26 mouse cellular contexts compared by ENCODE assay signal in the genomic region with DNA sequence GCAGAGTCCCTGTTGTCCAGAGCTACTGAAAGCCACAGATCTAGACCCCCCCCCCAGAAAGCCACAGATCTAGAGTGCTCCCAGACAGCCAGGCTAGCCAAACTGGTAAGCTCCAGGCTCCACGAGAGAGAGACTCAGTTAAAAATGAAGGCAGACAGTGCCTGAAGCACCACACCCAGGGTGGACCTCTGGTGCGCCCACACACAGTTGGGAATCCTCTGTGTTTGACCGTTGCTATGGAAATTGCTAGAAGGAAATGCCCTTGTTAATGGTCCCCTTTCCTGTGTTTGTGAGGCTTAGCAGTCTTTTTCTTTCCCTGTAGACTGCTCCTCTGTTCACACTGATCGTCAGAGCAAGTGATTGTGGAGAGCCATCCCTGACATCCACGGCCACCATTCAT. TPM values are rescaled to one million over a fixed set of nuclear protein-coding genes. Genes with fewer than 3 reads are reported as not detected.
DNase-seq lines count a peak whose midpoint lies in the region; ATAC-seq and TF ChIP-seq lines count a peak whose summit lies in the region.
"Had no signal": no experiment of that assay in that cellular context is flagged by ENCODE, and none has a peak within 500 bp of the region (broad histone marks: within the 10 kb centered on the region; RNA-seq: fewer than 3 reads in every experiment).

No protein-coding gene starts in this region.

- H3K4me2 ChIP-seq in heart, embryonic 15.5 days, result no peak overlapping the region
- no peak overlapping the region for H3K4me2 ChIP-seq in intestine, embryonic 16.5 days (ENCODE audit: low read depth, low read length)
- H3K4me2 ChIP-seq: heart, embryonic 11.5 days; hindbrain, embryonic 12.5 days; kidney, embryonic 15.5 days; liver, embryonic 11.5 days; neural tube, embryonic 13.5 days had no signal

- H3K9me3 ChIP-seq in heart, embryonic 15.5 days (replicated peaks), result no peaks in the 10 kb centered on the region
- H3K9me3 ChIP-seq in intestine, embryonic 16.5 days (ENCODE audit: control insufficient read depth, low read length), result no peaks in the 10 kb centered on the region
- H3K9me3 ChIP-seq: hindbrain, embryonic 12.5 days; kidney, embryonic 15.5 days; neural tube, embryonic 13.5 days had no signal

- no peak for TF ChIP-seq POLR2A in heart, adult 2 months (IDR thresholded peaks at IDR 0.05; ENCODE audit: insufficient read depth, low read depth, low read length)
- no peak for TF ChIP-seq POLR2A in lung, adult 2 months (IDR thresholded peaks at IDR 0.05; ENCODE audit: borderline replicate concordance, extremely low read depth, low read depth, low read length)

- peaks cover 1% of the 10 kb centered on the region; the same call in 1 of the 2 replicates for H3K4me1 ChIP-seq in heart, embryonic 15.5 days (replicated peaks)
- no peaks in the 10 kb centered on the region; the same call in 1 of the 2 replicates for H3K4me1 ChIP-seq in heart, adult 2 months (ENCODE audit: control insufficient read depth, insufficient read depth, low read length)
- H3K4me1 ChIP-seq in lung, adult 2 months (ENCODE audit: control insufficient read depth, insufficient read depth, low read length), result no peaks in the 10 kb centered on the region; the same call in 1 of the 2 replicates
- H3K4me1 ChIP-seq in intestine, embryonic 16.5 days (ENCODE audit: control insufficient read depth, insufficient read depth, low read length), result peaks cover 12% of the 10 kb centered on the region

- no peak overlapping the region for H3K27ac ChIP-seq in heart, embryonic 15.5 days
- H3K27ac ChIP-seq in heart, adult 2 months, result no peak overlapping the region
- H3K27ac ChIP-seq in intestine, embryonic 16.5 days (ENCODE audit: low read length), result no peak overlapping the region
- H3K27ac ChIP-seq: hindbrain, embryonic 12.5 days; kidney, embryonic 15.5 days; layer of hippocampus, adult 2 months; neural tube, embryonic 13.5 days had no signal

- DNase-seq in heart, adult 2 months, result no peak
- peak; percentile 21 for DNase-seq in lung, postnatal 10 days
- DNase-seq in lung, adult 2 months, result no peak
- DNase-seq: B cell, adult 2 months; cerebellum, adult 2 months; cerebellum, postnatal 36 days; forebrain, postnatal 0 days; gastrocnemius, postnatal 36 days; heart, postnatal 14 days; midbrain, embryonic 14.5 days; right cerebral cortex, adult 18-20 months; thymus, postnatal 36 days had no signal

- no peaks in the 10 kb centered on the region for H3K27me3 ChIP-seq in heart, embryonic 15.5 days
- no peaks in the 10 kb centered on the region for H3K27me3 ChIP-seq in heart, adult 2 months (ENCODE audit: control insufficient read depth, insufficient read depth, low read length)
- H3K27me3 ChIP-seq in intestine, embryonic 16.5 days (replicated peaks; ENCODE audit: control insufficient read depth, insufficient read depth, low read length), result no peaks in the 10 kb centered on the region
- H3K27me3 ChIP-seq: hindbrain, embryonic 12.5 days; kidney, embryonic 15.5 days; neural tube, embryonic 13.5 days had no signal

- TF ChIP-seq CTCF in heart, adult 2 months (IDR thresholded peaks at IDR 0.05), result no peak
- no peak for TF ChIP-seq CTCF in lung, adult 2 months (IDR thresholded peaks at IDR 0.05; ENCODE audit: insufficient read depth, low read length)

- 53% methylated on average over 5 of the region's 5 CpGs for WGBS in heart, embryonic 15.5 days
- WGBS in heart, adult 2 months, result 41% methylated on average over 5 of the region's 5 CpGs
- WGBS in lung, adult 2 months, result 22% methylated on average over 5 of the region's 5 CpGs
- 42% methylated on average over 5 of the region's 5 CpGs for WGBS in intestine, embryonic 16.5 days

- intact Hi-C loops in heart, adult 2 months (cut with DNase I), result no loop called here

- no peak overlapping the region for H3K4me3 ChIP-seq in heart, embryonic 15.5 days
- no peak overlapping the region for H3K4me3 ChIP-seq in heart, adult 2 months
- H3K4me3 ChIP-seq in lung, adult 2 months (replicated peaks; ENCODE audit: extremely low read depth, low read depth, low read length), result no peak overlapping the region
- H3K4me3 ChIP-seq in intestine, embryonic 16.5 days (ENCODE audit: low read length), result no peak overlapping the region
- H3K4me3 ChIP-seq: hindbrain, embryonic 12.5 days; kidney, embryonic 15.5 days; layer of hippocampus, adult 2 months; megakaryocyte, embryonic 14.5 days; neural tube, embryonic 13.5 days had no signal

- no peaks in the 10 kb centered on the region for H3K36me3 ChIP-seq in heart, embryonic 15.5 days
- H3K36me3 ChIP-seq in heart, adult 2 months (ENCODE audit: control insufficient read depth, insufficient read depth, low read length), result no peaks in the 10 kb centered on the region
- H3K36me3 ChIP-seq in intestine, embryonic 16.5 days (ENCODE audit: control insufficient read depth, insufficient read depth, low read length), result no peaks in the 10 kb centered on the region
- H3K36me3 ChIP-seq: hindbrain, embryonic 12.5 days; kidney, embryonic 15.5 days; neural tube, embryonic 13.5 days had no signal

- no peak overlapping the region for H3K9ac ChIP-seq in heart, embryonic 15.5 days
- H3K9ac ChIP-seq in heart, adult 2 months (ENCODE audit: low read depth, low read length), result no peak overlapping the region
- H3K9ac ChIP-seq in intestine, embryonic 16.5 days (ENCODE audit: low read depth, low read length), result no peak overlapping the region
- H3K9ac ChIP-seq: forebrain, postnatal 0 days; hindbrain, embryonic 12.5 days; kidney, embryonic 15.5 days; neural tube, embryonic 13.5 days had no signal

- 0 out of 2 replicates have a peak, but pooled peaks have one; percentile 14 for ATAC-seq in heart, embryonic 15.5 days (replicated peaks; ENCODE audit: insufficient number of reproducible peaks, insufficient read depth, low FRiP score, low read depth)
- peak; percentile 69 for ATAC-seq in intestine, embryonic 16.5 days
- no peak for ATAC-seq in CD4-positive, CD25-positive, alpha-beta regulatory T cell, adult 4 months
- no peak for ATAC-seq in activated CD4-positive, CD25-positive, alpha-beta regulatory T cell, adult 4 months
- ATAC-seq: forebrain, postnatal 0 days had no signal

- no peak for TF ChIP-seq EP300 in heart, adult 2 months (IDR thresholded peaks at IDR 0.05; ENCODE audit: insufficient read depth, low read depth, low read length)

- H3K79me2 ChIP-seq in heart, adult 2 months (replicated peaks; ENCODE audit: control insufficient read depth, insufficient read depth, low read length), result no peaks in the 10 kb centered on the region

RNA-seq across cellular contexts. Expression of a gene that starts 30.0 kb away (rescaled TPM):
- 0.14 TPM in 1 of 2 replicates, not detected in the other for polyA plus RNA-seq in heart, embryonic 15.5 days (2015; fragmentation: Nextera tagmentation; extraction: Ambion mirVana)
- total RNA-seq in heart, adult 2 months (2021), result not detected
- polyA plus RNA-seq in heart, adult 2 months (2012; rRNA removed), result 0.12 and 0.76 TPM in 2 replicates
- 0.50 and 0.63 TPM in 2 replicates for polyA plus RNA-seq in lung, adult 2 months (2012; rRNA removed)
- 0.69 and 0.71 TPM in 2 replicates for polyA plus RNA-seq in intestine, embryonic 16.5 days (2015; fragmentation: Nextera tagmentation; extraction: Ambion mirVana)
- polyA plus RNA-seq in CD4-positive, CD25-positive, alpha-beta regulatory T cell, adult 4 months (2017; shearing (Covaris generic)), result not detected
- not detected for polyA plus RNA-seq in activated CD4-positive, CD25-positive, alpha-beta regulatory T cell, adult 4 months (2017; shearing (Covaris generic))
- total RNA-seq: gastrocnemius, postnatal 36 days; left cerebral cortex, adult 18-20 months had no signal
- polyA plus RNA-seq: liver, embryonic 11.5 days; neural tube, embryonic 13.5 days had no signal

RNA-seq across cellular contexts. Expression of a gene that starts 46.0 kb away (rescaled TPM):
- 7.9 TPM in 2 replicates for polyA plus RNA-seq in heart, embryonic 15.5 days (2015; fragmentation: Nextera tagmentation; extraction: Ambion mirVana)
- total RNA-seq in heart, adult 2 months (2021), result 10 to 100 TPM in 1 of 2 experiments, 1 to 10 TPM in 1; 9.1 to 10.6 TPM
- polyA plus RNA-seq in heart, adult 2 months (2012; rRNA removed), result 5.5 and 9.5 TPM in 2 replicates
- 2.4 and 3.3 TPM in 2 replicates for polyA plus RNA-seq in lung, adult 2 months (2012; rRNA removed)
- polyA plus RNA-seq in intestine, embryonic 16.5 days (2015; fragmentation: Nextera tagmentation; extraction: Ambion mirVana), result 4.2 and 5.4 TPM in 2 replicates
- under 1 TPM in 1 of 2 experiments, not detected in 1; 0.07 TPM for polyA plus RNA-seq in CD4-positive, CD25-positive, alpha-beta regulatory T cell, adult 4 months (2017; shearing (Covaris generic))
- under 1 TPM in 1 of 2 experiments, not detected in 1; 0.12 TPM for polyA plus RNA-seq in activated CD4-positive, CD25-positive, alpha-beta regulatory T cell, adult 4 months (2017; shearing (Covaris generic))

RNA-seq across cellular contexts. Expression of a gene that starts 46.1 kb away (rescaled TPM):
- polyA plus RNA-seq in heart, embryonic 15.5 days (2015; fragmentation: Nextera tagmentation; extraction: Ambion mirVana), result 21.3 and 22.8 TPM in 2 replicates
- total RNA-seq in heart, adult 2 months (2021), result 10 to 100 TPM; 12.6 to 13.7 TPM
- polyA plus RNA-seq in heart, adult 2 months (2012; rRNA removed), result 10.0 and 16.4 TPM in 2 replicates
- polyA plus RNA-seq in lung, adult 2 months (2012; rRNA removed), result 5.3 and 6.0 TPM in 2 replicates
- polyA plus RNA-seq in intestine, embryonic 16.5 days (2015; fragmentation: Nextera tagmentation; extraction: Ambion mirVana), result 3.9 and 4.3 TPM in 2 replicates
- not detected for polyA plus RNA-seq in CD4-positive, CD25-positive, alpha-beta regulatory T cell, adult 4 months (2017; shearing (Covaris generic))
- polyA plus RNA-seq in activated CD4-positive, CD25-positive, alpha-beta regulatory T cell, adult 4 months (2017; shearing (Covaris generic)), result not detected

RNA-seq across cellular contexts. Expression of a gene that starts 52.9 kb away (rescaled TPM):
- polyA plus RNA-seq in heart, embryonic 15.5 days (2015; fragmentation: Nextera tagmentation; extraction: Ambion mirVana), result 0.06 and 0.18 TPM in 2 replicates
- total RNA-seq in heart, adult 2 months (2021), result under 1 TPM; 0.84 to 0.89 TPM
- 0.04 and 0.09 TPM in 2 replicates for polyA plus RNA-seq in heart, adult 2 months (2012; rRNA removed)
- polyA plus RNA-seq in lung, adult 2 months (2012; rRNA removed), result 0.04 TPM in 1 of 2 replicates, not detected in the other
- 0.04 and 0.17 TPM in 2 replicates for polyA plus RNA-seq in intestine, embryonic 16.5 days (2015; fragmentation: Nextera tagmentation; extraction: Ambion mirVana)
- polyA plus RNA-seq in CD4-positive, CD25-positive, alpha-beta regulatory T cell, adult 4 months (2017; shearing (Covaris generic)), result not detected
- under 1 TPM in 1 of 2 experiments, not detected in 1; 0.21 TPM for polyA plus RNA-seq in activated CD4-positive, CD25-positive, alpha-beta regulatory T cell, adult 4 months (2017; shearing (Covaris generic))
- polyA plus RNA-seq: liver, embryonic 11.5 days; lung, embryonic 16.5 days; small intestine, adult 2 months had no signal

Comparison
In these comparisons a context has a peak if more than half of its experiments do, and no peak if none do; other contexts are left out.
1. ATAC-seq: peak in heart, embryonic 15.5 days (single experiment) and intestine, embryonic 16.5 days (single experiment); none in CD4-positive, CD25-positive, alpha-beta regulatory T cell, adult 4 months (single experiment) and activated CD4-positive, CD25-positive, alpha-beta regulatory T cell, adult 4 months (single experiment).